Mouse (Mus musculus): ENCODE measurements around the gene Letm1.

DNA sequence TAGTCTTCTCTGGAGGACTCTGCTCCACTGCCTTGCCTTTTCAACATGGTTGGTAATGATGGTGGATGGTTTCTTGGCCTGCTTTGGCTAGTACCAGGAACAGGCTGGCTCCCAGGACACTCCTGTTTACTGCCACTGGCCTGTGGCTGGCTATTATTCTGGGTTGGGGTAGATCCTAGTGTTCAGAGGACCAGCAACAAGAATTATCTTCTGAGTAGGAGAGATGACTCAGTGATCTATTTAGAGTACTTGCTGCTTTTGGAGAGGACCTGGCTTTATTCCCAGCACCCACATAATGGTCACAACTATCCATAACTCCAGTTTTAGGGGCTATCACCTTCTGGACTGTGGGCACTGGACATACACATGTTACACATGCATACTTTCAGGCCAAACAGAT is 44.3 kb downstream of the Letm1 start:
- no peak for TF ChIP-seq EP300 (optimal IDR thresholded peaks at IDR 0.05)
- no peak for TF ChIP-seq CTCF (IDR thresholded peaks at IDR 0.05; ENCODE audit: low read depth)
